Mouse (Mus musculus): ENCODE results near the gene Herpud1. TPM values are rescaled to one million over a fixed set of nuclear protein-coding genes. Genes with fewer than 3 reads are reported as not detected.

Herpud1 gene
- total and polyA plus RNA-seq, 2 experiments from 2014 or later: 131 to 177 TPM

- TF ChIP-seq EP300 (IDR thresholded peaks at IDR 0.05; ENCODE audit: low read depth) (no peak), CTCF (IDR thresholded peaks at IDR 0.05; ENCODE audit: low read depth) (no peak)
- no peaks in the 10 kb centered on the region for H3K9me3 ChIP-seq (replicated peaks; ENCODE audit: control insufficient read depth, low read length)
- 0 out of 2 replicates have a peak, but pooled peaks cover 3% of the 10 kb centered on the region for H3K4me1 ChIP-seq (ENCODE audit: control insufficient read depth, insufficient read depth)
- H3K36me3 ChIP-seq (replicated peaks; ENCODE audit: control insufficient read depth, insufficient read depth, low read length): no peaks in the 10 kb centered on the region
- ATAC-seq (ENCODE audit: insufficient read depth, low read depth) (no peak), DNase-seq (ENCODE audit: low spot score) (no peak)
- no peak overlapping the region for H3K27ac ChIP-seq (ENCODE audit: low read depth)
- WGBS: 82% methylated on average over 3 of the region's 3 CpGs
- H3K4me3 ChIP-seq (ENCODE audit: low read depth, low read length): no peak overlapping the region
- no peak overlapping the region for H3K9ac ChIP-seq (replicated peaks; ENCODE audit: low read depth, low read length)
- H3K27me3 ChIP-seq (ENCODE audit: control insufficient read depth, insufficient read depth, low read length): peaks cover 21% of the 10 kb centered on the region
- 0 out of 2 replicates have a peak overlapping the region, but pooled peaks have one; percentile 86 for H3K4me2 ChIP-seq (ENCODE audit: low read depth, low read length)
Observed at GRCm38 (mm10) chr8:94434958-94435357, 48.7 kb downstream of the Herpud1 start.

- WGBS: 88% methylated on average over 15 of the region's 15 CpGs
- Histone ChIP-seq H3K4me2 (ENCODE audit: low read depth, low read length) (no peak overlapping the region), H3K9ac (replicated peaks; ENCODE audit: low read depth, low read length) (no peak overlapping the region), H3K27ac (ENCODE audit: low read depth) (no peak overlapping the region), H3K36me3 (replicated peaks; ENCODE audit: control insufficient read depth, insufficient read depth, low read length) (no peaks in the 10 kb centered on the region), H3K9me3 (replicated peaks; ENCODE audit: control insufficient read depth, low read length) (no peaks in the 10 kb centered on the region), H3K4me1 (ENCODE audit: control insufficient read depth, insufficient read depth) (0 out of 2 replicates have a peak, but pooled peaks cover 3% of the 10 kb centered on the region), H3K27me3 (ENCODE audit: control insufficient read depth, insufficient read depth, low read length) (peaks cover 21% of the 10 kb centered on the region), H3K4me3 (ENCODE audit: low read depth, low read length) (no peak overlapping the region)
- no peak for DNase-seq (ENCODE audit: low spot score)
- no peak for TF ChIP-seq EP300 (IDR thresholded peaks at IDR 0.05; ENCODE audit: low read depth)
- no peak for TF ChIP-seq CTCF (IDR thresholded peaks at IDR 0.05; ENCODE audit: low read depth)
- no peak for ATAC-seq (ENCODE audit: insufficient read depth, low read depth)
Observed at GRCm38 (mm10) chr8:94435397-94436111, 49.3 kb downstream of the Herpud1 start.

- no peak overlapping the region for H3K4me3 ChIP-seq (ENCODE audit: low read depth, low read length)
- no peaks in the 10 kb centered on the region for H3K9me3 ChIP-seq (replicated peaks; ENCODE audit: control insufficient read depth, low read length)
- no peak overlapping the region for H3K27ac ChIP-seq (ENCODE audit: low read depth)
- H3K36me3 ChIP-seq (replicated peaks; ENCODE audit: control insufficient read depth, insufficient read depth, low read length): no peaks in the 10 kb centered on the region
- no peak overlapping the region for H3K4me2 ChIP-seq (ENCODE audit: low read depth, low read length)
- H3K4me1 ChIP-seq (ENCODE audit: control insufficient read depth, insufficient read depth): 0 out of 2 replicates have a peak, but pooled peaks cover 3% of the 10 kb centered on the region
- peaks cover 19% of the 10 kb centered on the region for H3K27me3 ChIP-seq (ENCODE audit: control insufficient read depth, insufficient read depth, low read length)
- DNase-seq (ENCODE audit: low spot score) (no peak), ATAC-seq (ENCODE audit: insufficient read depth, low read depth) (no peak)
- H3K9ac ChIP-seq (replicated peaks; ENCODE audit: low read depth, low read length): no peak overlapping the region
- WGBS: 81% methylated on average over 5 of the region's 5 CpGs
- TF ChIP-seq EP300 (IDR thresholded peaks at IDR 0.05; ENCODE audit: low read depth) (no peak), CTCF (IDR thresholded peaks at IDR 0.05; ENCODE audit: low read depth) (no peak)
Observed at GRCm38 (mm10) chr8:94436112-94436572, 49.9 kb downstream of the Herpud1 start.

- H3K4me2 ChIP-seq (ENCODE audit: low read depth, low read length): no peak overlapping the region
- no peak overlapping the region for H3K4me3 ChIP-seq (ENCODE audit: low read depth, low read length)
- no peak overlapping the region for H3K27ac ChIP-seq (ENCODE audit: low read depth)
- H3K36me3 ChIP-seq (replicated peaks; ENCODE audit: control insufficient read depth, insufficient read depth, low read length): no peaks in the 10 kb centered on the region
- H3K9me3 ChIP-seq (replicated peaks; ENCODE audit: control insufficient read depth, low read length): no peaks in the 10 kb centered on the region
- H3K27me3 ChIP-seq (ENCODE audit: control insufficient read depth, insufficient read depth, low read length): peaks cover 18% of the 10 kb centered on the region
- 62% methylated on average over 3 of the region's 3 CpGs for WGBS
- TF ChIP-seq EP300 (IDR thresholded peaks at IDR 0.05; ENCODE audit: low read depth) (no peak), CTCF (IDR thresholded peaks at IDR 0.05; ENCODE audit: low read depth) (no peak)
- ATAC-seq (ENCODE audit: insufficient read depth, low read depth): no peak
- 0 out of 2 replicates have a peak, but pooled peaks cover 3% of the 10 kb centered on the region for H3K4me1 ChIP-seq (ENCODE audit: control insufficient read depth, insufficient read depth)
- no peak for DNase-seq (ENCODE audit: low spot score)
- H3K9ac ChIP-seq (replicated peaks; ENCODE audit: low read depth, low read length): no peak overlapping the region
Observed at GRCm38 (mm10) chr8:94436900-94437299, 50.7 kb downstream of the Herpud1 start.

GRCm38 (mm10) chr8:94438659-94439058 lies 52.4 kb downstream of the Herpud1 start:
- Histone ChIP-seq H3K36me3 (replicated peaks; ENCODE audit: control insufficient read depth, insufficient read depth, low read length) (no peaks in the 10 kb centered on the region), H3K9me3 (replicated peaks; ENCODE audit: control insufficient read depth, low read length) (no peaks in the 10 kb centered on the region), H3K27ac (ENCODE audit: low read depth) (no peak overlapping the region), H3K27me3 (ENCODE audit: control insufficient read depth, insufficient read depth, low read length) (peaks cover 3% of the 10 kb centered on the region; the same call in 1 of the 2 replicates), H3K4me1 (ENCODE audit: control insufficient read depth, insufficient read depth) (0 out of 2 replicates have a peak, but pooled peaks cover 3% of the 10 kb centered on the region), H3K4me2 (ENCODE audit: low read depth, low read length) (no peak overlapping the region), H3K9ac (replicated peaks; ENCODE audit: low read depth, low read length) (no peak overlapping the region), H3K4me3 (ENCODE audit: low read depth, low read length) (no peak overlapping the region)
- ATAC-seq (ENCODE audit: insufficient read depth, low read depth) (no peak), DNase-seq (ENCODE audit: low spot score) (no peak)
- WGBS: 85% methylated on average over 5 of the region's 5 CpGs
- TF ChIP-seq CTCF (IDR thresholded peaks at IDR 0.05; ENCODE audit: low read depth) (no peak), EP300 (IDR thresholded peaks at IDR 0.05; ENCODE audit: low read depth) (no peak)

All from heart, postnatal 0 days (tissue).